Mouse (Mus musculus) skeletal muscle tissue, adult 2 months (tissue): ENCODE measurements around the gene Ndufc2.

Source experiments
- DNase-seq: peaks from one replicate; pipeline ENCODE4 v3.0.0-alpha.2; 2012; ENCODE audit warnings: low read depth, low spot score

The Ndufc2 gene

DNA sequence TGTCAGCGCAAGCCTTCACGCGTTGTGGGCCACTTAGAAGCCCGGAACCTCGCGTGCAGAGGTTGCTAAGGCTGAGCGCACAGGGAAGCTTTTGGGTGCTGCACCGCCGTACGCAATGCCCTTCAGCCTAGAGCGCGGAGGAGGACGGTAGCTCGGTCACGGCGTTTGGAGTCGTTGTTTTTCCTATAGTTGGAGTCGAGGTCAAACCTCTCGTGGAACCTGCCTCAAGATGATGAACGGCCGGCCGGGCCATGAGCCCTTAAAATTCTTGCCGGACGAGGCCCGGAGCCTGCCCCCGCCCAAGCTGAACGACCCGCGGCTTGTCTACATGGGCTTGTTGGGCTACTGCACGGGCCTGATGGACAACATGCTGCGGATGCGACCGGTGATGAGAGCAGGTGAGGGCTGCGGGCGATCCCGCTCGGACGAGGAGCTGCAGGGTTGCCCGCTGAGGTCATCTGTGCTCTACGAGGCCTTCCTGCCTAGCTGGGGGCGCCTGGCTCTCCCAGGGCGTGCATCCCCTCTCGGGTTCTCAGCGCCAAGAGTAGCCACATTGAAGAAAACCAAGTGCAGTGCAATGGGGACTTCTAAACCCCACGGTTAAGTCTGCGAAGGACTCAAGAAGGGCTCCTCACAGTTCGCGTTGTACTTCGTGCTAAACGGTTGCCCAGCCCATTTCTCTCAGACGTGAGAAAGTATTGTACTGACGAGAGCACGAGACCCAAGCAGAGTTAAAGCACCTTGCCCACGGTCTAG lies at the start of gene Ndufc2:
Ndufc2 (plus strand) TSS at position 44 of the 756 bp plus-strand sequence.
- peak; percentile 75 for DNase-seq

DNA sequence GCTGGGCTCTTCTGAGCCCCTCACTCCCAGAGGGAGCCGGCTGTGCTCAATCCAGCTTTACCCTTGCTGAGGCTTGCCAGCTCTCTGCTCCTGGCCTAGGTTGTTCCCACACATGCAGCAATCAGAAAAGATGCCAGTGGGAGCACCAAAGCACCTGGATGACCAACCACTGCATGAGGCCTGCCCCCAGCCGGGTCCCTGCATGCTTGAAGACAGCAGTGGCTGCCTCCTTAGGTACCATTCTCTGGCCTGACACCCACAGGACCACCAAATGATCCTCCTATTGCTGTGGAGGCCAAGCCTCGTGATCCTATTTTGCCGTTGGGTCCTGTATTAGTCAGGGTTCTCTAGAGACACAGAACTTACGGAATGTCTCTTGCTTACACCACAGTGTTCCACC lies 48.9 kb upstream of the Ndufc2 start:
- no peak for DNase-seq

DNA sequence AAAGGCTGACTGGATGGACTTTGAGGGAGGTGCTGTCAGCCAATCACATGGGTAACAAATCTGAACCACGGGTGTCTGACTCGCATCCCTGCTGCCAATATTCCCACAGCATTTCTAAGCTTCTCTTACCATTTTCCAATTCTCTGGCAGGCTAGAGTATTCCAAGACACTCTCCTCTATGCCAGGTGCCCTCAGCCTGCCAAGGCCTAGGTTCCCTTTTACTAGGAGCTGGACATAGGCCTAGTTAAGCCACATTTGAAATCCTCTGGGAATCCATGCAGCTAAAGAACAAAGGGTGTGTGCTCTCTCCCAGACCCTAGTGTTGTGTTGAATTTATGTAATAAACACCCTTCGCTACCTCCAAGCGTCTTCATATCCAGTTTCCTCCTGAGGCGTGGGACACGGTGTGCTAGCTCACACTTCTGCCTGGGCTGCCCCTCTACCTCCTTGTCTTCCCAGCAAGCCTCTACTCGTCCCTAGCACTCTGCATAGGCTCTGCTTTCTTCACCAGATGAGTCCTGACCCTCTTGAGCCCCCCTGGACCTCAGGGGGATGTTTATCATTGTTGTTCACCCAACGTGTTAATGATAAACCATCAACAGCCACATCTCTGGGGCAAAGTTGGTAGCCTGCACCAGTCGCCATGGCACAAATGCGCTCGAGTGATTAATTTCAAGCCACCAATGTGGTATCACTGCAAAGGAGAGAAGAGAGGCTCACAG lies 47.9 kb upstream of the Ndufc2 start:
- DNase-seq, result no peak

DNA sequence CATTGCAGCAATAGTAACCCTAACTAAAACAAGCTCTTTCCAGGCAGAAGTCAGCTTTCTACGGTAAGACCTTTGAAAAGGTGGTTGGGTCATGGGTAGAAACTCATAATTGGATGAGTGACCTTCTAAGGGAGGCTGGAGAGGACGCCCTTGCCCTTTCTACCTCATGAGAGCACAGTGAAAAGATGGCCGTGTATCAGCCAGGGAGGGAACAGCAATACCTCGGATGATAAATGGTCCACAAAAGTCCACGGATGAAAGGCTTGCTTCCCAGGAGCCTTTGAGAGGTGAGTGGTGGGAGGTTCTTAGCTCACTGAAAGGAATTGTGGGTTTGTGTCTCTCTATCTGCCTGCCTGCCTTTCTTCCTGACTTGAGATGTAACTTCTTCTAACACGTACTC lies 46.4 kb upstream of the Ndufc2 start:
- no peak for DNase-seq

DNA sequence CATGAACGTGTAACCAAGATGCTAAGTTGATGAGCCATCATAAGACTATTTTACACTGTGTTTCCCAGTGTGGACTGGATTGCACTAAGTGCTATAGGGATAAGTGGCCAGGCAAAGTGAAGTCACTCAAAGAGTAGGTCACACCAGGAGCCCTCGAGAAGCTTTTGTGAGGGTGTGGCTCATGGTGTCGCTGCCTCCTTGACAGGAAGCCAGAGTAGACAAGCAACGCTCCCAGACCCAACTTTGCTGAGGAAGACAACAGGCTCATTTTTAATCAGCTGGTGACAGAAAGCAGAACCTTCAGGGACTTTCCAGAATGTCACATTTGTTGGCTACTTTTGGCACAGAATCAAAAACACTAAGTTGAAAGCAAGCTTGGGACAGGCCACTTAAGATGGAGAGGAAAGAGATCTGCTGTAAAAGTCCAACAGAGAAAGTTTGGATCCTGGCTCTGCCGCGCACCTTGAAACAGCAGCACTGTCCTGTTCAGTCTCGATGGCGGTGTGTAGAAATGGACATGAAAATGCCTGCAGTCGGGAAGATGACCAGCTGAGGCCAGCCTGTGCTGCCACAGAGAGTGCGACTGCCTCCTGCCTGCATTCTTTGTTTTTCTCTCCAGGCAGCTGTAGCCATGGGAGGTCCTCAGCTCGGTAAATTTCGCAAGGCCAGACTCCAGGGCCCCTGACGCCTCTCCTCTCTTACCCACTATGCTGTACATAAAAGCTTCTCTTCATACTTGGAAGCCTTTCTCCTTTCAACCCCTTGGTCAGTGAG lies 44.5 kb upstream of the Ndufc2 start:
- no peak for DNase-seq

DNA sequence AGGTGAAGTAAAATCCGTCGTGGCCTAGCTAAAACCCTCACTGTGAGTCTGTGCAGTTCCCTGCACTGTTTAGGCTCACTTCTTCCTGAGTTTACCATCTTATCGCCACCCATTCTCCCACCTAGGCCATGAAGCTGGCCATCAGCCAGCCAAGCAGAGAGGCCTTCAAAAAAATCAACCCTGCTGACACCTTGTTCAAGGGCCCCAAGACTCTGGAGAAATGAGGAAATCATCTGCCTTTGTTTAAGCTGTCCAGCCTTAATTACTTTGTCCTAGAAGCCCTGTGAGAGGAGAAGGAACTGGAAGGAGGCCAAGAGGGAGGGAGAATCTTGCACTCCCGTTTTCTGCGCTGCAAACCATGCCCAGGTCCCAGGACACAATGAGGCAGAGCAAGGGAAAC lies 43.5 kb upstream of the Ndufc2 start:
- no peak for DNase-seq

DNA sequence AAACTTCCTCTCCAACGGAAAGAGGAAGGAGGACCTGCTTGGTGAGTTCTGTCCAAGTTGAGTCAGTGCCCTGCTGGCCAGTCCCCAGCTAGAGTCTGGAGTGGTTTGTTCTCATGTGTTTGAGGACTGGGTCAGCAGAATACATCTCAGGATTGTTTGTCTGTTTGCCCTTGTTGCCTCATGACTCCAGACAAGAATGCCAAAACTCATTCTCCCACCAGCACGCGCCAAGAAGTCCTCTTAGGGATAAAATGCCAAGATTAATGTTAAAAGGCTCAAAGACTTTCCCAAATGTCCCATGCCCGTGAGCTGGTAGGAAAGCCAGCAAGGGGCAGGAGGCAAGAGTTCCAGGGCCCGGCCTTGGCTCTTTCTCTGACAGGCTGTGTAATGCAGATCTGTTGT lies 42.9 kb upstream of the Ndufc2 start:
- DNase-seq, result peak; percentile 77

DNA sequence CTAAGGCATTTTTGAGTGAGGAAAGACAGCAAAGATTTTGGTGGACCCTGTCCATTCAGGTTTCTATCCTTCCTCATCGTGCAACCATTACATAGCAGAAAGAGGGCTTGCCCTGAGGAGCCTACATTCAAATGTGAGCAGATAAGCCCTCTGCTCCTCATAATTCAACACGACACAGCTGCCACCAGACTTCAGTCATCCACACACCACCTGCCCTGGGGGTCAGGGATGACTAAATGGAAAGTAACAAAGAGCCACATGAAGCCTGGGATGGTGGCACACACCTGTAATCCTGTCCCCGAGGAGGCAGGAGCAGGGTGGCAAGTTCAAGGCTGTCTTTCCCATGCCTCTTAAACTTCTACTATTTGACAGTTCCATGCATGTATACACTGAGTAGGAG lies 42.0 kb upstream of the Ndufc2 start:
- no peak for DNase-seq

DNA sequence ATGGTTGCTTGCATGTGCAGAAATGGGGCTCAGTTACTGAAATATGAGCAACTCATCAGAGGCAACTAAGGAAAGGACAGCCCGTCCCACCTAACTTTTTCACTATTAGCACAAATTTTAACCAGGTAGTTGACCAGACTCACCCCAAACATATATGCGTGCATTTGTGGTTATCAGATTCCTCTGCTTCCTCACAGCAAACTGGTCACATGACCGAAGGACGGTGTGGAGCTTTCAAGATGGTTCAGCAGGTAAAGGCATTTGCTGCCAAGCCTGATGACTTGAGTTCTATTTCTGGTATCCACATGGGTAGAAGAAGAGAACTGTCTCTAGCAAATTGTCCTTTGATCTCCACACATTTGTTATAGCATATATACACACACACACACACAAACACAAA lies 41.5 kb upstream of the Ndufc2 start:
- no peak for DNase-seq

DNA sequence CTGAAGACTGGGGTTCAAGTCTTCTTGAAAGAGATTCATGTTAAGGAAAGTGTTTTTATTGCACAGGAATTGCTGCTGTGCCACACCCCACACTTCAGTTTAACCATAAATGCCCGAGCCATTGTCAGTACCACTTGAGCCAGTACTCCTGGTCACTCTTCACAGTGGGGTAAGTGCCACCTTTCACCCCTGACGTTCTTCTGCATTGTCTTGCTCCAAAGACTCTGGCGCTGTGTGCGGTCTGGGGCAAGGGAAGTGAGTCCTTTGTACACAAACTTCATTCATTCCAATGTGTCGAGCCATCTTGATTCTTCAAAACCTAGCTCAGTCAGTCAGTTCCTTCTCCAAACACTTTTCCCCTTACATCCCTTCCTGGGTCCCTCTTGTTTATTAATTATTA lies 39.6 kb upstream of the Ndufc2 start:
- DNase-seq, result no peak

DNA sequence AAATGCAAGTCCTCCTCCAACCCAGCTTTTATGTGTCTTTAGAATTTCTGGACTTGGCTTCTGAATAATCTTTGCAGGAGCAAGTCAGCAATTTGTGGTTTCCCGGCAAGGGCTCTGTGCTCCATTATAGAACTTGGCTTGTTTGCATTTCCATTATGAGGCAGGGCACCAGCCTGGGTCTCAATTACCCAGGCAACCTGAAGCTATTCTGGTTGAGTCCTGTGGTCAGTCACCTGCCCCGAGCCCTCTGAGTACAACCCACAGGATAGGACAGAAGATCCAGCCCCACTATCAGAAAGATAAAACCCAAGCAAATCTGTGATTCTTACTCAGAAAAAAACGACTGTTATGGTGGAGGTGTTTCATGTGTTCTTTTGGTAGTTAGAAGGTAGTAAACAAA lies 38.8 kb upstream of the Ndufc2 start:
- DNase-seq, result no peak

DNA sequence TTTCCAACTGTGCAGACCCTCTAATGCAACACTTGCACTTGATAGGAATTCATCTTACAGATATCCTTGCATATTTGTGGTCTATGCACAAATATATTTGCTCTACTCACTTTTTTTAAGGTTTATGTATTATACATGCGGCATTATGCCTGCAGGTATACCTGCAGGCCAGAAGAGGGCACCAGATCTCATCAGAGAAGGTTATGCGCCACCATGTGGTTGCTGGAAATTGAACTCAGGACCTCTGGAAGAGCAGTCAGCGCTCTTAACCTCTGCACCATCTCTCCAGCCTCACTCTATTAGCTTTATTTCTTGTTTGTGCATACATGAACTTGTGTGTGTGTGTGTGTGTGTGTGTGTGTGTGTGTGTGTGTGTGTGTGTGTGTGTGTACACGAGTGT lies 38.3 kb upstream of the Ndufc2 start:
- DNase-seq, result no peak

DNA sequence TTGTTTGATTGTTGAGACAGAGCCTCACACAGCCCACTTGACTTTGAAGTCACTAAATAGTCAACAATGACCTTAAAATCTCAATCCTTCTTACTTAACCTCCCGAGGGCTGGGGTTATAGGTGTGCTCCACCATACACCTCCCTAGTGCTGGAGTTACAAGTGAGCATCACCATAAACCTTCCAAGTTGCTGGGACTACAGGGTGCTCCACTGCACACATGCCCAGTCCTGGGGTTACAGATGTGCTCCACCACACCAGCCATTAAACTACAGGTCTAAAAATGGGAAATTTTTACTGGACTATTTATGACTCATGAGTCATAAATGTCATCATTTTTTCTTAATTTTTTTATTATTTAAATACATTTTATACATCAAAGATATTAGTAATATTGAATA lies 33.9 kb upstream of the Ndufc2 start:
- DNase-seq, result no peak

DNA sequence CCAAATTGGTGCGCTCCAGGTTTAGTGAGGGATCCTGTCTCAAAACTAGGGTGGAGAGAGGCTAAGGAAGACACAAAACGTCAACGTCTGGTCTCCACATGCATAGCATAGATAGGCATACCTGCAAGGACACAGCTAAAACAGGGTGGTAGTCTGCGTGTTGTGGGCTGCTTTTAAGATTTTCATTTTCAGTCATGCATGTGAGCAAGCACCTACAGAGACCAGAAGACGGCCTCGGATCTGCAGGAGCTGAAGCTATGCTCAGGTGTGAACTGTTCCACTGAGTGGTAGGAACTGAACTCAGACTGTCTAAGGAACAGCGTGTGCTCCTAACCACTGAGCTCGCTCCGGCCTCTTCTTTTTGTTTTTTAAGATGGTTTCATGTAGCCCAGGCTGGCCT lies 24.7 kb upstream of the Ndufc2 start:
- DNase-seq, result no peak

DNA sequence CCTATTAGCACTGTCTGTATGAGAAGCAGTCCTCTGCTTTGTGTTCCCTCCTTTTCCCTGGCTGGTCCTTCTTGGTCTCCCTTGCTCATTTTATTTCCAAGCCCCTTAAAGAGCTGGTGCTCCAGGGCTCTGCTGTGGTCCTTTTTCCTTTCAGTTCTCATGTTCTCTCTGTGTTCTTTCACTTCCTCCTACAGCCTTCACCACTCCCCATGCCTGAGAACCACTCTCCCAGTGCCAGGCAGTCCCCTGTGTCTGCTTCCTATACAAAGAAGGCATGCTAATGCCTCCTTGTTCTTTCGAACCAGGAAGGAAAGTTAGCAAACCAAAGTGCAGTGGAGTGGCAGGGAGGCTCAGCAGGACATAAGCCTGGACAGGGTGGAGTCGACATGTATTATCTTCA lies 23.9 kb upstream of the Ndufc2 start:
- no peak for DNase-seq

DNA sequence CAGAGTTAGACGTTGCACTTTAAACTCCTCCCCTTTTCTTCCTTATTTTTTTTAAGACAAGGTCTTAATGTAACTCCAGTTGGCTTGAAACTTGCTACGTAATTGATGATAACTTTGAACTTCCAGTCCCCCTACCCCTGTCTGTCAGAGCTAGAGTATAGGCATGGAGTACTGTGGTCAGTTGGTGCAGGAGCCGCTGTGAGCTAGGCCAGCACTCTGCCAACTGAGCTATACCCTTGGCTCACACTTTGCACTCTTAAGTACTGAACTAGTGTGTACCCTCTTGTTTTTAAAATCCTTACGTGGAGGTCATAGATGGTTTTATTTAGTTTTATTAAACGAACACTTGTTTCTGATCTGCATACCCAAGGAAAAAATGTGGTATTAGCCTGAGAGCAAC lies 20.5 kb upstream of the Ndufc2 start:
- DNase-seq, result no peak

DNA sequence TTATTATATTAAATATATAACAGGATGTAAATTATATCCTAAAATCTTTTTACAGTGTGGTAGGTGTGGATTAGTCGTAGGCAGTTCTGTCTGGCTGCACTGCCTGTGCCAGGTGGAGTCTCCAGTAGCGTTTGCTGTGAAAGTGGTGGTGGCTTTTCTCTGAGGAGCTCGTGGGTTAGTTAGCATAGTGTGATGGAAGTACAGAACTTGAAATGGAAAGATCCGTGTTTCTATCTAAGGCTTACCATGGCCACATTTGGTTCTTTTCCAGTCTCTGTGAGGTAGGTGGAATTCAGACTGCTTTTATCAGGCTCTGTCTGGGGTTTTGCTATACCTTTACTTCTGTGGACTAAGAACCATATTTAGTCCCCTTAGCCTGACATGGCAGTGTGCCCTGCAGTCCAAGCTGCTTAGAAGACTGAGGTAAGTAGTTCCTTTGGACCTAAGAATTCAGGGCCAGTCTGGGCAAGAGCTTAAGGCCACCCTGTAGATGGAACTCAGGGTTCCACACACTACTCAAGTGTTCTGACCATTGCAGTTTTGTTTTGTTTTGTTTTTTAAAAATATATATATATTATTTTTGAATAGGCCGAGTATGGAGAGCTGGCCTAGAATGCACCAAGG lies 19.2 kb upstream of the Ndufc2 start:
- DNase-seq, result no peak

DNA sequence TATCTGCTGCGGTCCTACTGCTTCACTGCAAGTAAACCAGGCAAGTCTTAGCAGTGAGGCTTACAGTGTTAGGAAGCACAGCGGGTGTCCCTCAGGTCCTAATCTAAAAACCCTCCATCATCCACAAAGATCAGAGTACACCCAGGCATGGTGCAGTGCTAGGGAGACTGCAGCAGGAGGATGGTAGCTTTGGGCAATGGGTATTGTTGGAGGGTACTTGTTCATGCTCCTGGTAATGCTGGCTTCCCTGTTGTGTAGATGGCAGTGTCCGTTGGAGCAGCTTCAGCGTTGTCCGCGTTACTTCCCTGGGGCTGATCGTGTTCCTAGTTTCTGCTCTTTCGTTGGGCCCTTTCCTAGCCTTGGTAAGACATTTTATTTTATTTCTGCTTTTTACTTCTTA lies 17.1 kb upstream of the Ndufc2 start:
- no peak for DNase-seq

DNA sequence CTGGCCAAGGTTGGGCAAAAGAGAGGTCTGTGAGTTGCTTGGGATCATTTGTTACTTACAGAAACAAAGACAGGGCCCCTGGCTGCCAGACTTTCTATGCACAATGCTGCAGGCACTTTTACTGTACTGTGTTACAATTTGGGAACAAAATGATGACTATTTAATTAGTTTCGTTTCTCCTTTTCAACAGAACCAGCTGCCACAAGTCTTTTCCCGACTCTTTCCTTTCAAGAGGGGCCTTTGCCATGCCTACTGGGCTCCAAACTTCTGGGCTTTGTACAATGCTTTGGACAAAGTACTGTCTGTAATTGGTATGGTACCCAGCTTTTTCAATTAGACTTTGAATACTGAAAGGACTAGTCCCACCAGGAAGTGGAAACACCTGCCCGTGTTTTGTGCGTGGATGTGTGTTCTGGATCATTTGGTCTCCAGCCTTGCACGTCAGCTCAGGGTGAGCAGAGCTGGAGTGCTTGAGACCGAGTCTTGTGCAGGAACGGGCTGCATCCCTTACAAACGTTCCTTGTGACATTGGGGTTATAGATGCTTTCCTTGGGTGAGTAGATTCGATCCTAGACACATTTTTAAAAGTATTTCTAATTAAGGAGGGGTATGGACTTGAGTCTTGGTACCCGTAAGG lies 16.2 kb upstream of the Ndufc2 start:
- no peak for DNase-seq

DNA sequence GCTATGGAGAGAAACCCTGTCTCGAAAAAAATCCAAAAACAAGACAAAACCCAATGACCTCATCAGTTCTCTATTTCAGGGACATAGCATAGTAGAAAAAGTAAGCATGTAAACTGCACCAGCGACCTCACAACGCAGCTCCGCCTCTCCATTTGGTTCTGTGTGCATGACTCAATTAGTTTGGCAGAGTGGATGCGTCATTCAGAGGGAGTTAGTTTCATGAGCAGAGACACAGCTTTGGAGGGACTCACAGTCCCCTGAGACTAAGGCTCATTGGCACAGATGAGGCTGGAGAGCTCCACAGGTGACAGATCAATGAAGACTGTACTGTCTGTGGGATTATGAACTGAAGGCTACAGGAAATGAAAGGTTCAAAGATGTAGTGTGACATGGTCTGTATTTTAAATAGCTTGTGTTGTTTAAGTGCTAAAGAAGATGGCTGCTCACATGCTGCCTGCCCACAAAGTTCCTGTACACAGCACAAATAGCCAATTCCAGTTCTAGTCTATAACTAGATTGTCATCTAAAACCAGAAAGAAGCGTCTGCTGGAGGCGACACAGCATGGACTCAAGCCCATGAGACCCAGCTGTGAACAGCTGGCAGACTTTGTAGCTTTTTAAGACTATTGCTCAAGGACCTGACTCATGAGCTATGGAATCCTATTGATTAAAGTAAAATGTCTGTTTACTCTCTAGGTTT lies 13.5 kb upstream of the Ndufc2 start:
- peak; percentile 45 for DNase-seq

DNA sequence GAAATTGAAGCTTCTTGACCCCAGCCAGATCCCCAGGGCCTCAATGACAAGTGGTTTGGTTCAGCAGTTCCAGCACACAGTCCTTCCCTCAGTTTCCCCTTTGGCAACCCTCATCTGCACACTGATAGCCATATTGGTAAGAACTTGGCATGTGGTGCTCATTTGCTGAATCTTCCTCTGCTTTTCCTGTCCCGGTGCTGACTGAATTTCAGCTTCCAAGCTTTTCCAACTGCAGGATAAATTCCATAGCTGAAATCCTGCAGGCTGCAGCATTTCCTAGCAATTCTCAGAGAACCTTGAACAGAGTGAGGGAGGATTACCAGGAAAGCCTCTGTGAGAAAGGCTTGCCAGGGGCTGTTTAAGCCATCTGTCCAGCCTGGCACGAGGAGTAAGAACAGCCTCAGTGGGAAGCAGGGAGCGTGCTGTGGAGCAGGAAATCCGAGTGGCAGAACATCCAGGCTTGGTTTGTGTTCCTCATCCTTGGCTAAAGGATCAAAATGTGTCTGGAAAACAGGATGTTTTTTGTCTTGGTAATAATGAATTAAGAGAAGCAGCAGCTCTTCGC lies 12.9 kb upstream of the Ndufc2 start:
- peak; percentile 49 for DNase-seq
